Mouse (Mus musculus): Measurements from ENCODE around the gene Rab15. TPM values are rescaled to one million over a fixed set of nuclear protein-coding genes. Genes with fewer than 3 reads are reported as not detected.
A peak's percentile ranks its signal among the peaks of the same experiment; 100 is the strongest.

Rab15 gene
- polyA plus RNA-seq, 1 experiment from 2014 or later: 2.0 TPM

DNA sequence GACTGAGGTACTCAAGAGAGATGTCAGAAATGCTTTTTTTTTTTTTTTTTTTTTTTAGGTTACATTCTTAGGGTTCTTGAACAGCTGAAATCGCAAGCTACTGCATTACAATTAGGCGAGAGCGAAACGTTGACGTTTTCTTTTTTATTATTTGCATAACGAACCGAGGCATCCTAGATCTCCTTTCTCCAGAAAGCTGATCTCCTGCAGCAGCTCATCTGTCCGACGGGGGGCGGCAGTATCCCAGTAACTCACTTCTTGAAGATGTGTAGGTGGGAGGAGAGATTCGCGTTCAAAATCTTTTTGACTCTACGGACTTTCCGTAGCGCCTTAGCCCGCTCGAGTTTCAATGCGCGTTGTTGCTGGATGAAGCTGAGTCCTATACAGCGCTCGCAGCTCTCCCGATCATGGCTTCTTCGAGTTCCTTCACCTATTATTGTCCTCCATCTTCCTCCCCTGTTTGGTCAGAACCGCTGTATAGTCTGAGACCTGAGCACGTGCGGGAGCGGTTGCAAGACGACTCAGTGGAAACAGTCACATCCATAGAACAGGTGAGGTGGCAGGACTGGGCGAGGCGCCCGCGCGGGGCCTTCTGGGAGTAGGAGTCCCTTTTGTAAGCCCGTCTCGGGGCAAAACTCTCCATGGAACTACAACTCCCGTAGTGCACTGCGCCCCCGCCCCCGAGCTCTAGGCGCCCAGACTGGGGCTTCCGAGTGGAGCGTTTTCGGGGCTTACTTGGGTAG lies 14.6 kb upstream of the Rab15 start:
- peak overlapping the region; percentile 83 for H3K4me2 ChIP-seq (ENCODE audit: low read length)
- H3K4me1 ChIP-seq (ENCODE audit: control insufficient read depth in 2 of 2, insufficient read depth in 2 of 2, low read length in 2 of 2): peaks cover 0 to 8% of the 10 kb centered on the region in 2 experiments; a peak in 1 of 4 replicates
- H3K27ac ChIP-seq (replicated peaks in 1 of 2; ENCODE audit: control insufficient read depth in 1 of 2, insufficient read depth in 1 of 2, low read depth in 2 of 2, low read length in 2 of 2): peak overlapping the region; percentile 24 to 74; a peak in 3 of 4 replicates
- peak overlapping the region; percentile 71 for H3K9ac ChIP-seq (ENCODE audit: low read length)
- H3K4me3 ChIP-seq (ENCODE audit: control insufficient read depth in 1 of 2, insufficient read depth in 1 of 2, low read depth in 1 of 2, low read length in 2 of 2): peak overlapping the region; percentile 50 to 92
- no peaks in the 10 kb centered on the region for H3K27me3 ChIP-seq (ENCODE audit: control insufficient read depth, insufficient read depth, low read length)
- H3K9me3 ChIP-seq (ENCODE audit: control insufficient read depth, low read length): no peaks in the 10 kb centered on the region
- peak; percentile 98 for ATAC-seq (ENCODE audit: insufficient number of reproducible peaks, insufficient read depth, low FRiP score, low read depth)
- under 1% methylated on average over 43 of the region's 43 CpGs for WGBS
- no peaks in the 10 kb centered on the region for H3K36me3 ChIP-seq (ENCODE audit: control insufficient read depth, insufficient read depth, low read length)

DNA sequence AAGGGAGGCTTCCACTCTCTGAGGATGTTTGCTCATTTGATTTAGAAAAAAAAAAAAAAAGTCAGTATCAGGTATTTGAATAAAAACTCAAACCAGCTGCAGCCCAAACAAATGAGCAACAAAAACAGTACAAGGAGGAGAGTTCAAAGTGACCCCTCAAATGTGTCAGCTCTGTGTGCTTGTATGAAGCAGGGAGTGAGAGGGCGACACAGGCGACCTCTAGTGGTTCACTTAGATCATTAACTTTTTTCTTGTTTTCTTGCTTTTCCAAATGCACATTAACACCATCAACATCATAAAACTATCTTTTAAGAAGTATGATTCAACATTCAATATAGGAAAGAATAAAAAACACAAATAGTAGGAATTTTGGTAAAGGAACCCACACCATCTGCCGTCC lies 10.0 kb upstream of the Rab15 start:
- WGBS: 11% methylated on average over 3 of the region's 3 CpGs

DNA sequence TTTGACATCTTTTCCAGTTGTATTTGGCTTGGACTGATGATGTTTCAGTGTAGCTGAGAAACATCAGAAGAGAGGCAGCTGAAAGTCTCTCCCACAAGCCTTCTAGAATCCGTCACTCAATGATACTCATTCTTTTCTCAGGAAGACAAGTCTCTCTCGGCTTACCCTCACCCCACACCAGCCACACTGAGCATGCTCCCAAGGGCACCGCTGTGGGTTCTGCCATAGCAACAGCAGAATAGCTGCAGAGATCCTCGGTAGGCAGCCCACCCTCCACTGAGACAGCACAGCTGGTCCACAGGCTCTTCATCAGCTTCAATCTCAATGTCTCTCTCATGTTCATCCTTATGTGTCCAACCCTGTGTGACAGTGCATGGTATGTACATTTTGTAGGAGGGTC lies 2.6 kb upstream of the Rab15 start:
- peaks cover 46% of the 10 kb centered on the region for H3K27me3 ChIP-seq (ENCODE audit: control insufficient read depth, insufficient read depth, low read length)
- H3K36me3 ChIP-seq (ENCODE audit: control insufficient read depth, insufficient read depth, low read length): no peaks in the 10 kb centered on the region
- 58% methylated on average over 4 of the region's 4 CpGs for WGBS
- no peaks in the 10 kb centered on the region for H3K9me3 ChIP-seq (ENCODE audit: control insufficient read depth, low read length)
- H3K4me3 ChIP-seq (ENCODE audit: control insufficient read depth in 1 of 2, insufficient read depth in 1 of 2, low read depth in 1 of 2, low read length in 2 of 2): no peak overlapping the region
- no peak overlapping the region for H3K27ac ChIP-seq (replicated peaks in 1 of 2; ENCODE audit: control insufficient read depth in 1 of 2, insufficient read depth in 1 of 2, low read depth in 2 of 2, low read length in 2 of 2)
- peaks cover 5 to 6% of the 10 kb centered on the region in 2 experiments; a peak in 2 of 4 replicates for H3K4me1 ChIP-seq (ENCODE audit: control insufficient read depth in 2 of 2, insufficient read depth in 2 of 2, low read length in 2 of 2)
- ATAC-seq (ENCODE audit: insufficient number of reproducible peaks, insufficient read depth, low FRiP score, low read depth): no peak
- H3K9ac ChIP-seq (ENCODE audit: low read length): no peak overlapping the region
- H3K4me2 ChIP-seq (ENCODE audit: low read length): no peak overlapping the region

More for the DNA sequence above, 10.0 kb upstream of the Rab15 start:
- Histone ChIP-seq H3K36me3 (ENCODE audit: control insufficient read depth, insufficient read depth, low read length) (no peaks in the 10 kb centered on the region), H3K9ac (ENCODE audit: low read length) (no peak overlapping the region), H3K4me1 (ENCODE audit: control insufficient read depth in 2 of 2, insufficient read depth in 2 of 2, low read length in 2 of 2) (no peaks in the 10 kb centered on the region), H3K27ac (replicated peaks in 1 of 2; ENCODE audit: control insufficient read depth in 1 of 2, insufficient read depth in 1 of 2, low read depth in 2 of 2, low read length in 2 of 2) (no peak overlapping the region), H3K4me3 (ENCODE audit: control insufficient read depth in 1 of 2, insufficient read depth in 1 of 2, low read depth in 1 of 2, low read length in 2 of 2) (no peak overlapping the region), H3K9me3 (ENCODE audit: control insufficient read depth, low read length) (no peaks in the 10 kb centered on the region), H3K4me2 (ENCODE audit: low read length) (no peak overlapping the region), H3K27me3 (ENCODE audit: control insufficient read depth, insufficient read depth, low read length) (no peaks in the 10 kb centered on the region)
- no peak for ATAC-seq (ENCODE audit: insufficient number of reproducible peaks, insufficient read depth, low FRiP score, low read depth)

DNA sequence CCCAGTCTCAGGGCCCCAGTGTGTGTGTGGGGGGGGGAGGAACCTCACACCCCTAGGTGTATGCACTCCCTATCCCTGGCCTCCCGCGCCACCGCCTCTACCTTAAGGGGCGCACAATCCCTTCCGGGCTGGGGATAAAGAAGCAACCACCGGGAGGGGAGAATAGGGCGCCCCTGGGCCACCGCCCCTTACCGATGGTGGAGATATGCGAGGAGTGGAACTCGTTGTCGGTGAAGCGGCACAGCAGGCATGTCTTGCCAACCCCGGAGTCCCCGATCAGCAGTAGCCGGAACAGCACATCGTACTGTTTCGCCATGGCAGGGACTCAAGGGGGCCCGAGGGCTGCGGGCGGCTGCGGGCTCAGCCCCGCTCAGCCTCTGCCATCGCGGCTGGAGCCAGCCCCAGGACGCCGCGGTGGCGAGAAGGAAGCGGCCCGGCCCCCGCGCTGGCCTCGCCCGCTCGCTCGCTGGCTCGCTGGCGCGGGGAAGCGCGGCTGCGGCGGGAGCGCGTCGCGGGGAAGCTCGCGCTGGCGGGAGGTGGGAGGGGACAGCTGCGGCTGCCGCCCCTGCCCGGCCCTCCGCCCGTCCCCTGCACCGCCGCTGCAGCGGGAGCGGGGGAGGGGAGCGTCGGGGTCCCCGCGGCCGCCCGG lies 582 bp downstream of the Rab15 start:
- under 1% methylated on average over 61 of the region's 66 CpGs for WGBS
- no peak overlapping the region for H3K27ac ChIP-seq (replicated peaks in 1 of 2; ENCODE audit: control insufficient read depth in 1 of 2, insufficient read depth in 1 of 2, low read depth in 2 of 2, low read length in 2 of 2)
- peak overlapping the region; percentile 99 for H3K4me2 ChIP-seq (ENCODE audit: low read length)
- no peaks in the 10 kb centered on the region for H3K36me3 ChIP-seq (ENCODE audit: control insufficient read depth, insufficient read depth, low read length)
- H3K27me3 ChIP-seq (ENCODE audit: control insufficient read depth, insufficient read depth, low read length): peaks cover 48% of the 10 kb centered on the region
- H3K9me3 ChIP-seq (ENCODE audit: control insufficient read depth, low read length): no peaks in the 10 kb centered on the region
- ATAC-seq (ENCODE audit: insufficient number of reproducible peaks, insufficient read depth, low FRiP score, low read depth): peak; percentile 29; the same call in 1 of the 2 replicates
- peak overlapping the region; percentile 81 for H3K9ac ChIP-seq (ENCODE audit: low read length)
- peaks cover 5 to 6% of the 10 kb centered on the region in 2 experiments; a peak in 2 of 4 replicates for H3K4me1 ChIP-seq (ENCODE audit: control insufficient read depth in 2 of 2, insufficient read depth in 2 of 2, low read length in 2 of 2)
- H3K4me3 ChIP-seq (ENCODE audit: control insufficient read depth in 1 of 2, insufficient read depth in 1 of 2, low read depth in 1 of 2, low read length in 2 of 2): peak overlapping the region; percentile 73 to 76

DNA sequence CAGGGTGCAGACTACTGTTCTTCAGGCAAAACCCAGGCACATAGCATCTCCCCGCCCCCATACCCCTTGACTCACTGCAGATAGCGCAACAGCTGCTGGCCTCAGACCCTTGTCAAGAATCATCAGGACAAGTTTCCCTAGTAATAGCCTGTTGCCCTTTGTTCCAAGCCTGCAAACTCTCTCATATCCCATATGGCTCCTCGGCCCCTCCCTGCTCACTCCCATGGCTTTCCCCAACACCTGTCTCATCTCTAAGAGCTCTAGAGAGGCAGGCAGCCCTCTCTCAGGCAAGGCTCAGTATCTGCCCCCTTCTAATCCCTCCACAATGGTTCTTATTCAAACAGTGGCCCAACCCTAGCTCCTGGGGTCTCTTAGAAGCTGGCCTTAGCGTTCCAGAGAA lies 2.1 kb downstream of the Rab15 start:
- peaks cover 45% of the 10 kb centered on the region for H3K27me3 ChIP-seq (ENCODE audit: control insufficient read depth, insufficient read depth, low read length)
- H3K4me2 ChIP-seq (ENCODE audit: low read length): no peak overlapping the region
- no peak overlapping the region for H3K27ac ChIP-seq (replicated peaks in 1 of 2; ENCODE audit: control insufficient read depth in 1 of 2, insufficient read depth in 1 of 2, low read depth in 2 of 2, low read length in 2 of 2)
- H3K9me3 ChIP-seq (ENCODE audit: control insufficient read depth, low read length): no peaks in the 10 kb centered on the region
- no peaks in the 10 kb centered on the region for H3K36me3 ChIP-seq (ENCODE audit: control insufficient read depth, insufficient read depth, low read length)
- no peak for ATAC-seq (ENCODE audit: insufficient number of reproducible peaks, insufficient read depth, low FRiP score, low read depth)
- H3K9ac ChIP-seq (ENCODE audit: low read length): no peak overlapping the region
- peaks cover 5 to 6% of the 10 kb centered on the region in 2 experiments; a peak in 2 of 4 replicates for H3K4me1 ChIP-seq (ENCODE audit: control insufficient read depth in 2 of 2, insufficient read depth in 2 of 2, low read length in 2 of 2)
- H3K4me3 ChIP-seq (ENCODE audit: control insufficient read depth in 1 of 2, insufficient read depth in 1 of 2, low read depth in 1 of 2, low read length in 2 of 2): no peak overlapping the region
- WGBS: 49% methylated on average over 4 of the region's 4 CpGs

DNA sequence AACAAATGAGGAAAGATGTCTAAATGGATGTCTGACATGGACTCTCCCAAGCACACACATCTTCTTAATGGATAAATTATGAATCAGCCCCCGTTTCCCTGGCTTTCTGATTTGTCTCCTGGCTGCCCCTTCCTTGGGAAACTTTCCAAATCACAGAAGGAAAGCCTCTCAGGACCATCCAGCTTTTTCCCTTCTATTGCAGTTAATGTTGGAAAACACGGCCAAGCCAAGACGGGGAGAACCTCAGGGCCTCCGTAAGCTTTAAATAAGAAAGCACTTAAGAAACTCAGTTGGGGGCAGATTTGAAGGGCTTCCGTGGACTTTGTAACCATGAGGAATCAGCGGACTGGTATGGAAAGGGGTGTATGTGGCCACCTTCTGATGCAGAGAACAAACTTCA lies 2.9 kb downstream of the Rab15 start:
- ATAC-seq (ENCODE audit: insufficient number of reproducible peaks, insufficient read depth, low FRiP score, low read depth): no peak
- no peak overlapping the region for H3K4me3 ChIP-seq (ENCODE audit: control insufficient read depth in 1 of 2, insufficient read depth in 1 of 2, low read depth in 1 of 2, low read length in 2 of 2)
- 73% methylated on average over 6 of the region's 6 CpGs for WGBS
- no peak overlapping the region for H3K27ac ChIP-seq (replicated peaks in 1 of 2; ENCODE audit: control insufficient read depth in 1 of 2, insufficient read depth in 1 of 2, low read depth in 2 of 2, low read length in 2 of 2)
- H3K9ac ChIP-seq (ENCODE audit: low read length): no peak overlapping the region
- H3K9me3 ChIP-seq (ENCODE audit: control insufficient read depth, low read length): no peaks in the 10 kb centered on the region
- H3K36me3 ChIP-seq (ENCODE audit: control insufficient read depth, insufficient read depth, low read length): no peaks in the 10 kb centered on the region
- H3K4me1 ChIP-seq (ENCODE audit: control insufficient read depth in 2 of 2, insufficient read depth in 2 of 2, low read length in 2 of 2): peaks cover 5 to 6% of the 10 kb centered on the region in 2 experiments; a peak in 2 of 4 replicates
- peaks cover 37% of the 10 kb centered on the region for H3K27me3 ChIP-seq (ENCODE audit: control insufficient read depth, insufficient read depth, low read length)
- no peak overlapping the region for H3K4me2 ChIP-seq (ENCODE audit: low read length)

DNA sequence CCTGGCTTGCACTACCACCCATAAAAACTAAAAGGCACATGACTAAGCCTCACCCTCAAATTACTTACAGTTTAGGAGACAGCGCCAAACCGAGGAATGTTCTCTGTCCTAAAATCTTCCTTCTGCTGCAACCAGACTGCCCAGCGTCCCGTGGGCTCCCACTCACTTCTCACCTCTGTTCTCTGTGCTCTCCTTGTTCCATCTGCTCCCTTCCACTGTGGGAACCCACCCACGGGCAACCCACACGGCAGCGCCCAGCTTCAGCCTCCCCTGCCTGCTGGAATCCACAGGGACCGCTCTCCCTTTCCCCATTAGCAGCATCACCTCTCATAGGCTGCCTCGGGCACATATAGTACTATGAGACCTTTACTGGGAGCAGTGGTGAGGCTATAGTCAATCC lies 3.8 kb downstream of the Rab15 start:
- ATAC-seq (ENCODE audit: insufficient number of reproducible peaks, insufficient read depth, low FRiP score, low read depth): no peak
- no peak overlapping the region for H3K9ac ChIP-seq (ENCODE audit: low read length)
- H3K4me2 ChIP-seq (ENCODE audit: low read length): no peak overlapping the region
- H3K4me1 ChIP-seq (ENCODE audit: control insufficient read depth in 2 of 2, insufficient read depth in 2 of 2, low read length in 2 of 2): peaks cover 5 to 6% of the 10 kb centered on the region in 2 experiments; a peak in 2 of 4 replicates
- no peak overlapping the region for H3K4me3 ChIP-seq (ENCODE audit: control insufficient read depth in 1 of 2, insufficient read depth in 1 of 2, low read depth in 1 of 2, low read length in 2 of 2)
- H3K36me3 ChIP-seq (ENCODE audit: control insufficient read depth, insufficient read depth, low read length): no peaks in the 10 kb centered on the region
- WGBS: 81% methylated on average over 9 of the region's 9 CpGs
- no peak overlapping the region for H3K27ac ChIP-seq (replicated peaks in 1 of 2; ENCODE audit: control insufficient read depth in 1 of 2, insufficient read depth in 1 of 2, low read depth in 2 of 2, low read length in 2 of 2)
- H3K9me3 ChIP-seq (ENCODE audit: control insufficient read depth, low read length): no peaks in the 10 kb centered on the region
- peaks cover 34% of the 10 kb centered on the region for H3K27me3 ChIP-seq (ENCODE audit: control insufficient read depth, insufficient read depth, low read length)

Data from heart, embryonic 14.5 days (tissue).